Mouse (Mus musculus): Measurements from ENCODE around the gene Lrrk1. TPM values are rescaled to one million over a fixed set of nuclear protein-coding genes. Genes with fewer than 3 reads are reported as not detected.

Gene Lrrk1
- polyA plus RNA-seq, 1 experiment = 18.9 TPM

- Histone ChIP-seq H3K27me3 (ENCODE audit: control insufficient read depth, insufficient read depth, low read length) (no peaks in the 10 kb centered on the region), H3K27ac (ENCODE audit: insufficient read depth, low read depth, low read length) (no peak overlapping the region), H3K4me3 (ENCODE audit: low read depth, low read length) (no peak overlapping the region), H3K36me3 (ENCODE audit: control insufficient read depth, insufficient read depth, low read length) (peaks cover 6% of the 10 kb centered on the region; the same call in 1 of the 2 replicates), H3K4me1 (ENCODE audit: control insufficient read depth, insufficient read depth, insufficient read length, low read length) (peaks cover 2% of the 10 kb centered on the region; the same call in 1 of the 2 replicates)
- 68% methylated on average over 8 of the region's 8 CpGs for WGBS
- TF ChIP-seq CTCF (IDR thresholded peaks at IDR 0.05; ENCODE audit: extremely low read depth, insufficient read length, insufficient replicate concordance, low read depth, low read length) (no peak), POLR2A (IDR thresholded peaks at IDR 0.05; ENCODE audit: low read depth, low read length) (no peak)
Observed at GRCm38 (mm10) chr7:66355791-66356522, 32.2 kb downstream of the Lrrk1 start.

DNA sequence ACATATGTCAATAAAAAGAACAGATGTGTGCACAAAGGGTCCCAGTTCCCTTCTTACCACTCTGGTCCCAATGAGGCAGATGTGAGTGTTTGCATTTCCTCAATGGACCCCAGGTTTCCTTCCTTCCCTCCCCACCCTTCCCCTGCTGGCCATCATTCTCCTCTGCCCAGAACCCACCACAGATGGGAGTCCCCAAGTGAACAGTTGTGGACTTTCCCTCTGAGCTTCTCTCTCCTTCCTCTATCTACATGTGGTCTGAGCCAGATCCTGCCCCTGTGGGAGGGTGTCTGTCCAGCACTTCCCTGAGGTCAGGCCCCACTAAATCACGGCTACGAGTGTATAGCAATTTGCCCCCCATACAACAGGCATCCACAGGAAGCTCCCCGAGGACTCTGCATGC is 33.2 kb downstream of the Lrrk1 start:
- 79% methylated on average over 3 of the region's 3 CpGs for WGBS
- TF ChIP-seq POLR2A (IDR thresholded peaks at IDR 0.05; ENCODE audit: low read depth, low read length) (no peak), CTCF (IDR thresholded peaks at IDR 0.05; ENCODE audit: extremely low read depth, insufficient read length, insufficient replicate concordance, low read depth, low read length) (no peak)
- no peak overlapping the region for H3K27ac ChIP-seq (ENCODE audit: insufficient read depth, low read depth, low read length)

GRCm38 (mm10) chr7:66351074-66351473 is 37.1 kb downstream of the Lrrk1 start:
- no peak overlapping the region for H3K27ac ChIP-seq (ENCODE audit: insufficient read depth, low read depth, low read length)
- H3K4me1 ChIP-seq (ENCODE audit: control insufficient read depth, insufficient read depth, insufficient read length, low read length) = peaks cover under 1% of the 10 kb centered on the region; the same call in 1 of the 2 replicates
- no peak for TF ChIP-seq POLR2A (IDR thresholded peaks at IDR 0.05; ENCODE audit: low read depth, low read length)
- no peak for TF ChIP-seq CTCF (IDR thresholded peaks at IDR 0.05; ENCODE audit: extremely low read depth, insufficient read length, insufficient replicate concordance, low read depth, low read length)
- 75% methylated on average over 4 of the region's 4 CpGs for WGBS
- H3K36me3 ChIP-seq (ENCODE audit: control insufficient read depth, insufficient read depth, low read length) = no peaks in the 10 kb centered on the region
- no peak overlapping the region for H3K4me3 ChIP-seq (ENCODE audit: low read depth, low read length)
- no peaks in the 10 kb centered on the region for H3K27me3 ChIP-seq (ENCODE audit: control insufficient read depth, insufficient read depth, low read length)

More for the DNA sequence above, 33.2 kb downstream of the Lrrk1 start:
- Histone ChIP-seq H3K4me3 (ENCODE audit: low read depth, low read length) (no peak overlapping the region), H3K27me3 (ENCODE audit: control insufficient read depth, insufficient read depth, low read length) (no peaks in the 10 kb centered on the region), H3K36me3 (ENCODE audit: control insufficient read depth, insufficient read depth, low read length) (0 out of 2 replicates have a peak, but pooled peaks cover 3% of the 10 kb centered on the region), H3K4me1 (ENCODE audit: control insufficient read depth, insufficient read depth, insufficient read length, low read length) (peaks cover 2% of the 10 kb centered on the region; the same call in 1 of the 2 replicates)

DNA sequence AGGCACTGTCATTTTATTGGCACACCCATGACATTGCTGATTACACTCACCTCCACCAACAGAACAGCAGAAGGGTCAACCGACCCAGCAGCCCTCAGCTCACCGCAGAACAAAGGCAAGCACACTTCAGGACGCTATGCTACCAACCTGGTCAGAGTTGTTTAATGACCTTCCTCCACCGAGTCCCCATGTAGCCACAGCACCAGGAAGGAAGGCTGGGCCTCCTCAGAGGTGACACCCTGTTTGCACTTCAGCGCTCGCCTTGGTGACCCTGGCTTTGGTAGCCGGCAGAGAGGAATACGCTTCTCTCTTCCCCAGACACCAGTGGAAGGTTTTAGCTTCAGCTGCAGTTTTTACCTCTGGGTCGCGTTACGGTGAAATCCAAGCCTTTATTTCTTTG is 38.5 kb downstream of the Lrrk1 start:
- no peak for TF ChIP-seq POLR2A (IDR thresholded peaks at IDR 0.05; ENCODE audit: low read depth, low read length)
- TF ChIP-seq CTCF (IDR thresholded peaks at IDR 0.05; ENCODE audit: extremely low read depth, insufficient read length, insufficient replicate concordance, low read depth, low read length) = no peak
- 78% methylated on average over 11 of the region's 11 CpGs for WGBS
- H3K4me3 ChIP-seq (ENCODE audit: low read depth, low read length) = no peak overlapping the region
- H3K36me3 ChIP-seq (ENCODE audit: control insufficient read depth, insufficient read depth, low read length) = no peaks in the 10 kb centered on the region
- H3K4me1 ChIP-seq (ENCODE audit: control insufficient read depth, insufficient read depth, insufficient read length, low read length) = no peaks in the 10 kb centered on the region
- no peaks in the 10 kb centered on the region for H3K27me3 ChIP-seq (ENCODE audit: control insufficient read depth, insufficient read depth, low read length)
- H3K27ac ChIP-seq (ENCODE audit: insufficient read depth, low read depth, low read length) = no peak overlapping the region

DNA sequence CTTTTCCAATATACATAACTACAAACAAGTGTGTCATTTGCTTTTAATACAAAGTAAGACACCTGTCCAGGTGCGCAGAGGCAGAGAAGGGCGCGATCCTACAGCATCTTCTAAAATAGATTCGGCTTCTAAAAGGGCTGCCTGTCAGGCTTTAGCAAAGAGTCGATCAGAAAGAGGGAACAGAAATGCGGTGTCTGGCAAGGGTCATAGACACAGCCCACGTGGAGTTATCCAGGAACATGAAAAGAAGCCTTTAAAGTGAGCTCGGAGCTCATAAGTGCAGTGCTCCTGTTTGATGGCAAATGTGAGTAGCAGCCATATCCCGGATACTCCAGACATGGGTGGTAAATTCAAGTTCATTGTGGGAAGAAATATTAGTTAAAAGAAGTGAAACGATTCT is 39.6 kb downstream of the Lrrk1 start:
- TF ChIP-seq CTCF (IDR thresholded peaks at IDR 0.05; ENCODE audit: extremely low read depth, insufficient read length, insufficient replicate concordance, low read depth, low read length) = no peak
- no peak for TF ChIP-seq POLR2A (IDR thresholded peaks at IDR 0.05; ENCODE audit: low read depth, low read length)
- Histone ChIP-seq H3K4me1 (ENCODE audit: control insufficient read depth, insufficient read depth, insufficient read length, low read length) (no peaks in the 10 kb centered on the region), H3K36me3 (ENCODE audit: control insufficient read depth, insufficient read depth, low read length) (no peaks in the 10 kb centered on the region), H3K4me3 (ENCODE audit: low read depth, low read length) (no peak overlapping the region), H3K27me3 (ENCODE audit: control insufficient read depth, insufficient read depth, low read length) (no peaks in the 10 kb centered on the region), H3K27ac (ENCODE audit: insufficient read depth, low read depth, low read length) (peak overlapping the region; percentile 44)
- 84% methylated on average over 10 of the region's 10 CpGs for WGBS

DNA sequence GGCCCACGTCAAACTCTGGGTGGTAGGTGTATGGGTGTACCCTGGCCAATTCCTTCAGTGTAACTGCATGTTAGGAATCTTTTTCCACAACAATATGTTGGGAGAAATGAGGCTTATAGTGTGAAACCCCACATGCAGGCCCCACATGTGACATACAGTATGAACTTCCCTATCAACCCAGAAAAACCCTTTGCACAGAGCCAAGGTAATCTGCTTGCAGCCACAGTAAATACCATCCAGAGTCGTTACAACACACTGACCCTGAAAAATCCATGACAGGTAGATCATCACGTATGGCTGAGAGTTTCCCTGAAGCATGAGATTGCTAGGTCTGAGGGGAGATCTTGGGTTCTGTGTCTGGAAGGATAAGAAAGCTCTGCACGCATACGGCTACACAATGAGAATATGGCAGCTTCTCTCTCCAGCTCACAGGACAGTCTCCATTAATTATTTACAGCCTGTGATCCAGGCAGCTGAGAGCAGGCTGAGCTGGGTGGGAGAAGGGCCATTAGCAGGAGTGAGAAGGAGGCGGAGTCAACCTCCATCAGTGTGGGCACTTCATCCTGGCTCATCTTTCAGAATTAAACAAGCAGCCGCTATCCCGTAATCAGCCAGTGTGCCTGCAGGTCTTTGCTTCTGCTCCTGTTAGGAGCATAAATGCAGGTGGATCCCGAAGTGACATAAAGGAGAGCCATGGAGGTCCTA is 41.0 kb downstream of the Lrrk1 start:
- Histone ChIP-seq H3K36me3 (ENCODE audit: control insufficient read depth, insufficient read depth, low read length) (no peaks in the 10 kb centered on the region), H3K27me3 (ENCODE audit: control insufficient read depth, insufficient read depth, low read length) (no peaks in the 10 kb centered on the region), H3K4me3 (ENCODE audit: low read depth, low read length) (no peak overlapping the region), H3K27ac (ENCODE audit: insufficient read depth, low read depth, low read length) (no peak overlapping the region), H3K4me1 (ENCODE audit: control insufficient read depth, insufficient read depth, insufficient read length, low read length) (no peaks in the 10 kb centered on the region)
- TF ChIP-seq CTCF (IDR thresholded peaks at IDR 0.05; ENCODE audit: extremely low read depth, insufficient read length, insufficient replicate concordance, low read depth, low read length) = no peak
- TF ChIP-seq POLR2A (IDR thresholded peaks at IDR 0.05; ENCODE audit: low read depth, low read length) = no peak
- WGBS = 65% methylated on average over 9 of the region's 9 CpGs

GRCm38 (mm10) chr7:66343307-66343706 is 44.8 kb downstream of the Lrrk1 start:
- no peaks in the 10 kb centered on the region for H3K27me3 ChIP-seq (ENCODE audit: control insufficient read depth, insufficient read depth, low read length)
- peaks cover 4% of the 10 kb centered on the region; the same call in 1 of the 2 replicates for H3K4me1 ChIP-seq (ENCODE audit: control insufficient read depth, insufficient read depth, insufficient read length, low read length)
- WGBS = 74% methylated on average over 5 of the region's 5 CpGs
- no peak overlapping the region for H3K4me3 ChIP-seq (ENCODE audit: low read depth, low read length)
- H3K27ac ChIP-seq (ENCODE audit: insufficient read depth, low read depth, low read length) = peak overlapping the region; percentile 57
- no peak for TF ChIP-seq POLR2A (IDR thresholded peaks at IDR 0.05; ENCODE audit: low read depth, low read length)
- TF ChIP-seq CTCF (IDR thresholded peaks at IDR 0.05; ENCODE audit: extremely low read depth, insufficient read length, insufficient replicate concordance, low read depth, low read length) = no peak
- H3K36me3 ChIP-seq (ENCODE audit: control insufficient read depth, insufficient read depth, low read length) = peaks cover 4% of the 10 kb centered on the region; the same call in 1 of the 2 replicates

Measured in small intestine, adult 2 months (tissue).